Mouse (Mus musculus) kidney, embryonic 15.5 days (tissue): ENCODE results near the gene Xpc. TPM values are rescaled to one million over a fixed set of nuclear protein-coding genes. Genes with fewer than 3 reads are reported as not detected.
"Not testable (repeated sequence)": the region's sequence is repeated elsewhere in the genome, so short reads cannot be mapped to it uniquely, and the experiment has no call there.

ENCODE experiments used
- ATAC-seq: fragments of 200-750 bp; cut with Nextera tagmentation; replicated peaks from 2 replicates; pipeline ENCODE4 v1.8.0; 2017; ENCODE audit warnings: moderate TSS enrichment; ENCODE audit not compliant: low FRiP score
- H3K27ac ChIP-seq: fragments of 300-500 bp; sonication (generic); 2 replicates; pipeline ENCODE4 v1.5.1; 2015; ENCODE audit warnings: mild to moderate bottlenecking, inconsistent platforms
- H3K27me3 ChIP-seq: fragments of 300-500 bp; sonication (generic); 2 replicates; pipeline ENCODE4 v1.6.1; 2015; ENCODE audit warnings: inconsistent platforms
- H3K36me3 ChIP-seq: fragments of 300-500 bp; sonication (generic); 2 replicates; pipeline ENCODE4 v1.6.1; 2015; ENCODE audit warnings: inconsistent platforms
- H3K4me1 ChIP-seq: fragments of 300-500 bp; sonication (generic); 2 replicates; pipeline ENCODE4 v1.6.1; 2015; ENCODE audit warnings: inconsistent platforms
- H3K4me2 ChIP-seq: fragments of 300-500 bp; sonication (generic); 2 replicates; pipeline ENCODE4 v1.6.1; 2015; ENCODE audit warnings: moderate library complexity, mild to moderate bottlenecking, inconsistent platforms
- H3K4me3 ChIP-seq: fragments of 300-500 bp; sonication (generic); replicated peaks from 2 replicates; pipeline ENCODE4 v1.5.1; 2015; ENCODE audit warnings: mild to moderate bottlenecking, inconsistent platforms
- H3K9ac ChIP-seq: fragments of 300-500 bp; sonication (generic); 2 replicates; pipeline ENCODE4 v1.6.1; 2015; ENCODE audit warnings: mild to moderate bottlenecking, inconsistent platforms
- H3K9me3 ChIP-seq: fragments of 300-500 bp; sonication (generic); replicated peaks from 2 replicates; pipeline ENCODE4 v1.6.1; 2016; ENCODE audit warnings: inconsistent platforms
- WGBS: fragments of 180-500 bp; shearing (Covaris S2); methylation state at CpG from one replicate; pipeline ENCODE4 v1.1.7; 2015; ENCODE audit warnings: mixed read lengths; 5-methylcytosine and 5-hydroxymethylcytosine counted together
- polyA plus RNA-seq: library from polyadenylated mRNA; unstranded; fragments of >200 nt; fragmentation: Nextera tagmentation; extraction: Ambion mirVana; gene quantifications from 2 replicates; pipeline ENCODE4 v1.2.1, GENCODE M21; 2015

The Xpc gene
- polyA plus RNA-seq, 1 experiment from 2014 or later = 25.5 TPM

GRCm38 (mm10) chr6:91488496-91489212 lies 27.0 kb downstream of the Xpc start:
- H3K4me1 ChIP-seq = 0 out of 2 replicates have a peak, but pooled peaks cover 3% of the 10 kb centered on the region
- H3K36me3 ChIP-seq = peaks cover 96% of the 10 kb centered on the region
- H3K9me3 ChIP-seq = no peaks in the 10 kb centered on the region
- ATAC-seq = no peak
- no peak overlapping the region for H3K27ac ChIP-seq
- no peaks in the 10 kb centered on the region for H3K27me3 ChIP-seq
- no peak overlapping the region for H3K9ac ChIP-seq
- 81% methylated on average over 9 of the region's 9 CpGs for WGBS
- no peak overlapping the region for H3K4me2 ChIP-seq
- no peak overlapping the region for H3K4me3 ChIP-seq

- Histone ChIP-seq H3K4me1 (0 out of 2 replicates have a peak, but pooled peaks cover 3% of the 10 kb centered on the region), H3K36me3 (peaks cover 98% of the 10 kb centered on the region), H3K27ac (no peak overlapping the region), H3K9ac (no peak overlapping the region), H3K9me3 (no peaks in the 10 kb centered on the region), H3K27me3 (no peaks in the 10 kb centered on the region), H3K4me2 (no peak overlapping the region), H3K4me3 (no peak overlapping the region)
- no peak for ATAC-seq
- WGBS = 89% methylated on average over 15 of the region's 15 CpGs
Measured at GRCm38 (mm10) chr6:91486736-91487453, 28.8 kb downstream of the Xpc start.

GRCm38 (mm10) chr6:91483371-91483770 lies 32.3 kb downstream of the Xpc start:
- Histone ChIP-seq H3K9me3 (no peaks in the 10 kb centered on the region), H3K4me1 (no peaks in the 10 kb centered on the region), H3K27ac (no peak overlapping the region), H3K36me3 (peaks cover 99% of the 10 kb centered on the region), H3K27me3 (no peaks in the 10 kb centered on the region), H3K4me2 (no peak overlapping the region), H3K4me3 (no peak overlapping the region), H3K9ac (no peak overlapping the region)
- WGBS = 100% methylated on average over 2 of the region's 2 CpGs
- no peak for ATAC-seq

- Histone ChIP-seq H3K27me3 (no peaks in the 10 kb centered on the region), H3K36me3 (peaks cover 51% of the 10 kb centered on the region), H3K4me2 (no peak overlapping the region), H3K27ac (no peak overlapping the region), H3K4me3 (no peak overlapping the region), H3K9ac (no peak overlapping the region), H3K9me3 (no peaks in the 10 kb centered on the region), H3K4me1 (peaks cover 22% of the 10 kb centered on the region)
- 93% methylated on average over 2 of the region's 2 CpGs for WGBS
- no peak for ATAC-seq
Measured at GRCm38 (mm10) chr6:91476541-91476940, 39.1 kb downstream of the Xpc start.

- H3K27ac ChIP-seq = 0 out of 2 replicates have a peak overlapping the region, but pooled peaks have one; percentile 55
- H3K4me2 ChIP-seq = peak overlapping the region; percentile 74
- no peaks in the 10 kb centered on the region for H3K9me3 ChIP-seq
- peak overlapping the region; percentile 59 for H3K9ac ChIP-seq
- no peak for ATAC-seq
- peaks cover 40% of the 10 kb centered on the region for H3K36me3 ChIP-seq
- no peaks in the 10 kb centered on the region for H3K27me3 ChIP-seq
- peak overlapping the region; percentile 84 for H3K4me3 ChIP-seq
- peaks cover 23% of the 10 kb centered on the region for H3K4me1 ChIP-seq
- 52% methylated on average over 9 of the region's 9 CpGs for WGBS
Measured at GRCm38 (mm10) chr6:91474441-91475190, 41.1 kb downstream of the Xpc start.

GRCm38 (mm10) chr6:91473805-91474440 lies 41.8 kb downstream of the Xpc start:
- H3K4me3 ChIP-seq = peak overlapping the region; percentile 84
- WGBS = under 1% methylated on average over 27 of the region's 27 CpGs
- peak overlapping the region; percentile 55 for H3K27ac ChIP-seq
- peak; percentile 45 for ATAC-seq
- no peaks in the 10 kb centered on the region for H3K27me3 ChIP-seq
- H3K4me2 ChIP-seq = peak overlapping the region; percentile 74
- peaks cover 37% of the 10 kb centered on the region for H3K36me3 ChIP-seq
- peak overlapping the region; percentile 59 for H3K9ac ChIP-seq
- H3K9me3 ChIP-seq = no peaks in the 10 kb centered on the region
- peaks cover 23% of the 10 kb centered on the region for H3K4me1 ChIP-seq

GRCm38 (mm10) chr6:91472868-91473804 lies 42.6 kb downstream of the Xpc start, which contains the start of the genes Chchd4 and Tmem43:
Gene Chchd4 (minus strand): TSS chr6:91473546.
Gene Tmem43 (plus strand): TSS chr6:91473703.
- Histone ChIP-seq H3K9me3 (no peaks in the 10 kb centered on the region), H3K27ac (peak within 1 kb of the TSS; percentile 91), H3K4me1 (peaks cover 23% of the 10 kb centered on the region), H3K9ac (peak within 1 kb of the TSS; percentile 88), H3K36me3 (peaks cover 30% of the 10 kb centered on the region), H3K4me3 (peak within 1 kb of the TSS; percentile 84), H3K4me2 (peak within 1 kb of the TSS; percentile 74), H3K27me3 (no peaks in the 10 kb centered on the region)
- under 1% methylated on average over 74 of the region's 74 CpGs for WGBS
- ATAC-seq = peak; percentile 98

GRCm38 (mm10) chr6:91472319-91472718 lies 43.4 kb downstream of the Xpc start:
- H3K4me2 ChIP-seq = peak overlapping the region; percentile 71
- 29% methylated on average over 6 of the region's 6 CpGs for WGBS
- H3K9ac ChIP-seq = peak overlapping the region; percentile 88

GRCm38 (mm10) chr6:91471427-91471826 lies 44.3 kb downstream of the Xpc start:
- H3K4me2 ChIP-seq, H3K9ac ChIP-seq, H3K27ac ChIP-seq, H3K27me3 ChIP-seq, H3K9me3 ChIP-seq, ATAC-seq, H3K4me3 ChIP-seq: not testable (repeated sequence)
- 89% methylated on average over 3 of the region's 3 CpGs for WGBS
- Histone ChIP-seq H3K4me1 (peaks cover 23% of the 10 kb centered on the region), H3K36me3 (peaks cover 29% of the 10 kb centered on the region)

More at GRCm38 (mm10) chr6:91472319-91472718, 43.4 kb downstream of the Xpc start:
- 0 out of 2 replicates have a peak overlapping the region, but pooled peaks have one; percentile 91 for H3K27ac ChIP-seq
- H3K36me3 ChIP-seq = peaks cover 28% of the 10 kb centered on the region
- H3K27me3 ChIP-seq = no peaks in the 10 kb centered on the region
- peaks cover 23% of the 10 kb centered on the region for H3K4me1 ChIP-seq
- no peak for ATAC-seq
- H3K4me3 ChIP-seq = peak overlapping the region; percentile 84
- no peaks in the 10 kb centered on the region for H3K9me3 ChIP-seq

- no peaks in the 10 kb centered on the region for H3K9me3 ChIP-seq
- peaks cover 35% of the 10 kb centered on the region for H3K36me3 ChIP-seq
- ATAC-seq = no peak
- no peak overlapping the region for H3K27ac ChIP-seq
- H3K27me3 ChIP-seq = no peaks in the 10 kb centered on the region
- whole genome bisulfite sequencing = 81% methylated on average over 2 of the region's 2 CpGs
- H3K4me3 ChIP-seq = no peak overlapping the region
- peaks cover 23% of the 10 kb centered on the region for H3K4me1 ChIP-seq
- no peak overlapping the region for H3K4me2 ChIP-seq
- no peak overlapping the region for H3K9ac ChIP-seq
Measured at GRCm38 (mm10) chr6:91470712-91471111, 45.0 kb downstream of the Xpc start.
